Mouse (Mus musculus): ENCODE results near the gene Umad1.

The Umad1 gene

GRCm38 (mm10) chr6:8474316-8474715 lies 215.2 kb downstream of the Umad1 start:
- DNase-seq (ENCODE audit: low spot score in 2 of 2): no peak

- no peak for DNase-seq (ENCODE audit: low spot score in 2 of 2)
These were observed 215.7 kb downstream of the Umad1 start for GRCm38 (mm10) chr6:8474820-8475219.

- no peak for DNase-seq (ENCODE audit: low spot score in 2 of 2)
These were observed 220.1 kb downstream of the Umad1 start for GRCm38 (mm10) chr6:8479176-8479575.

GRCm38 (mm10) chr6:8484437-8485275 lies 225.6 kb downstream of the Umad1 start:
- DNase-seq (ENCODE audit: low spot score in 2 of 2): no peak

- DNase-seq (ENCODE audit: low spot score in 2 of 2): no peak
These were observed 226.5 kb downstream of the Umad1 start for GRCm38 (mm10) chr6:8485414-8486175.

GRCm38 (mm10) chr6:8486391-8487043 lies 227.4 kb downstream of the Umad1 start:
- DNase-seq (ENCODE audit: low spot score in 2 of 2): no peak

- DNase-seq (ENCODE audit: low spot score in 2 of 2): no peak
These were observed 228.2 kb downstream of the Umad1 start for GRCm38 (mm10) chr6:8487044-8487853.

- no peak for DNase-seq (ENCODE audit: low spot score in 2 of 2)
These were observed 229.2 kb downstream of the Umad1 start for GRCm38 (mm10) chr6:8488249-8488648.

GRCm38 (mm10) chr6:8489266-8489665 lies 230.2 kb downstream of the Umad1 start:
- no peak for DNase-seq (ENCODE audit: low spot score in 2 of 2)

GRCm38 (mm10) chr6:8489938-8490585 lies 231.0 kb downstream of the Umad1 start:
- no peak for DNase-seq (ENCODE audit: low spot score in 2 of 2)

- no peak for DNase-seq (ENCODE audit: low spot score in 2 of 2)
These were observed 233.2 kb downstream of the Umad1 start for GRCm38 (mm10) chr6:8492248-8492647.

- DNase-seq (ENCODE audit: low spot score in 2 of 2): no peak
These were observed 236.2 kb downstream of the Umad1 start for GRCm38 (mm10) chr6:8495109-8495826.

- DNase-seq (ENCODE audit: low spot score in 2 of 2): no peak
These were observed 236.7 kb downstream of the Umad1 start for GRCm38 (mm10) chr6:8495827-8496222.

GRCm38 (mm10) chr6:8497234-8497867 lies 238.3 kb downstream of the Umad1 start:
- DNase-seq (ENCODE audit: low spot score in 2 of 2): no peak

- no peak for DNase-seq (ENCODE audit: low spot score in 2 of 2)
These were observed 238.8 kb downstream of the Umad1 start for GRCm38 (mm10) chr6:8497868-8498257.

- DNase-seq (ENCODE audit: low spot score in 2 of 2): no peak
These were observed 239.9 kb downstream of the Umad1 start for GRCm38 (mm10) chr6:8498961-8499360.

GRCm38 (mm10) chr6:8503953-8504352 lies 244.9 kb downstream of the Umad1 start:
- DNase-seq (ENCODE audit: low spot score in 2 of 2): no peak

GRCm38 (mm10) chr6:8504521-8505228 lies 245.6 kb downstream of the Umad1 start:
- no peak for DNase-seq (ENCODE audit: low spot score in 2 of 2)

- DNase-seq (ENCODE audit: low spot score in 2 of 2): no peak
These were observed 247.5 kb downstream of the Umad1 start for GRCm38 (mm10) chr6:8506631-8507030.
